Mouse (Mus musculus): ENCODE data around the gene Gm21188. TPM values are rescaled to one million over a fixed set of nuclear protein-coding genes. Genes with fewer than 3 reads are reported as not detected.
"Not testable (repeated sequence)": the region's sequence is repeated elsewhere in the genome, so short reads cannot be mapped to it uniquely, and the experiment has no call there.

The Gm21188 gene
- total and polyA plus RNA-seq, 2 experiments from 2014 or later: 0.08 TPM; not detected in 1

- WGBS: no CpG with 5 or more reads among the region's 10 CpGs
- H3K9ac ChIP-seq (replicated peaks; ENCODE audit: low read depth, low read length); H3K27me3 ChIP-seq (ENCODE audit: control insufficient read depth, insufficient read depth, low read length); H3K4me1 ChIP-seq (ENCODE audit: control insufficient read depth, insufficient read depth); H3K27ac ChIP-seq (ENCODE audit: low read depth); ATAC-seq (ENCODE audit: insufficient read depth, low read depth); H3K4me3 ChIP-seq (ENCODE audit: low read depth, low read length); H3K9me3 ChIP-seq (replicated peaks; ENCODE audit: control insufficient read depth, low read length); H3K4me2 ChIP-seq (ENCODE audit: low read depth, low read length); H3K36me3 ChIP-seq (replicated peaks; ENCODE audit: control insufficient read depth, insufficient read depth, low read length); DNase-seq (ENCODE audit: low spot score): not testable (repeated sequence)
Observed at GRCm38 (mm10) chr13:119991917-119992496, 60.0 kb downstream of the Gm21188 start.

DNA sequence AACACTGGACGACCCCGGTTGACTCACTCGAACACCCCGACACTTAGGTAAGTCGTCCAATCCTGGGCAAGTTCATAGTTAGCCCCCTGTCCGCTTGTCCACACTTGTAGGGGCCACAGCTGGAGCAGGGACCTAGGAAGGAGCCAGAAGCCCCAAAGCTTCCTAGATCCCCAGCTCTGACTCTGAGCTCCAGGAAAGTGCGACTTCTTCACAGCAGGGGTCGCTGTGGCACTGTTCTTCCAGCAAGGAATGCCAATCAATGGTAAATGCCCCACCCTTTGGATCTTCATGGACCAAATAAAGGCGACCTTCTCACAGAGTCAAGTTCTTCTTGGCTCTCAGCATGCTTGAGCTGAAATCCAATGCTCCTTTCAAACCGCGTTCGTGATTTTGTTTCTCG is 60.7 kb downstream of the Gm21188 start:
- H3K9me3 ChIP-seq (replicated peaks; ENCODE audit: control insufficient read depth, low read length); H3K4me3 ChIP-seq (ENCODE audit: low read depth, low read length); H3K4me1 ChIP-seq (ENCODE audit: control insufficient read depth, insufficient read depth); DNase-seq (ENCODE audit: low spot score); H3K4me2 ChIP-seq (ENCODE audit: low read depth, low read length); H3K27me3 ChIP-seq (ENCODE audit: control insufficient read depth, insufficient read depth, low read length); H3K27ac ChIP-seq (ENCODE audit: low read depth); H3K9ac ChIP-seq (replicated peaks; ENCODE audit: low read depth, low read length); H3K36me3 ChIP-seq (replicated peaks; ENCODE audit: control insufficient read depth, insufficient read depth, low read length); ATAC-seq (ENCODE audit: insufficient read depth, low read depth): not testable (repeated sequence)
- WGBS: no CpG with 5 or more reads among the region's 13 CpGs

Other genes starting within 250 kb of the Gm21188 start
- gene AF067063, start 222.0 kb downstream of the Gm21188 start, total RNA-seq (2014; rRNA removed; ENCODE audit: low replicate concordance): not detected in 2 replicates
- not detected in 2 replicates for gene AF067063, start 222.0 kb downstream of the Gm21188 start, polyA plus RNA-seq (2015; fragmentation: Nextera tagmentation; extraction: Ambion mirVana)
- gene D13Ertd608e, start 216.2 kb downstream of the Gm21188 start, total RNA-seq (2014; rRNA removed; ENCODE audit: low replicate concordance): not detected in 2 replicates
- not detected in 2 replicates for gene D13Ertd608e, start 216.2 kb downstream of the Gm21188 start, polyA plus RNA-seq (2015; fragmentation: Nextera tagmentation; extraction: Ambion mirVana)
- not detected in 2 replicates for gene Tcstv1, start 157.4 kb downstream of the Gm21188 start, total RNA-seq (2014; rRNA removed; ENCODE audit: low replicate concordance)
- not detected in 2 replicates for gene Tcstv1, start 157.4 kb downstream of the Gm21188 start, polyA plus RNA-seq (2015; fragmentation: Nextera tagmentation; extraction: Ambion mirVana)
- gene Gm21761, start 122.9 kb downstream of the Gm21188 start, total RNA-seq (2014; rRNA removed; ENCODE audit: low replicate concordance): not detected in 2 replicates
- not detected in 2 replicates for gene Gm21761, start 122.9 kb downstream of the Gm21188 start, polyA plus RNA-seq (2015; fragmentation: Nextera tagmentation; extraction: Ambion mirVana)
- not detected in 2 replicates for gene B020031M17Rik, start 101.4 kb downstream of the Gm21188 start, total RNA-seq (2014; rRNA removed; ENCODE audit: low replicate concordance)
- not detected in 2 replicates for gene B020031M17Rik, start 101.4 kb downstream of the Gm21188 start, polyA plus RNA-seq (2015; fragmentation: Nextera tagmentation; extraction: Ambion mirVana)
- gene Gm36079, start 25.2 kb downstream of the Gm21188 start, total RNA-seq (2014; rRNA removed; ENCODE audit: low replicate concordance): not detected in 2 replicates
- gene Gm36079, start 25.2 kb downstream of the Gm21188 start, polyA plus RNA-seq (2015; fragmentation: Nextera tagmentation; extraction: Ambion mirVana): not detected in 2 replicates
- gene Gm20767, start 88.1 kb upstream of the Gm21188 start, total RNA-seq (2014; rRNA removed; ENCODE audit: low replicate concordance): not detected in 2 replicates
- gene Gm20767, start 88.1 kb upstream of the Gm21188 start, polyA plus RNA-seq (2015; fragmentation: Nextera tagmentation; extraction: Ambion mirVana): not detected in 2 replicates
- gene Gm21818, start 120.2 kb upstream of the Gm21188 start, total RNA-seq (2014; rRNA removed; ENCODE audit: low replicate concordance): not detected in 2 replicates
- not detected in 2 replicates for gene Gm21818, start 120.2 kb upstream of the Gm21188 start, polyA plus RNA-seq (2015; fragmentation: Nextera tagmentation; extraction: Ambion mirVana)
- gene Gm21762, start 163.8 kb upstream of the Gm21188 start, total RNA-seq (2014; rRNA removed; ENCODE audit: low replicate concordance): not detected in 2 replicates
- gene Gm21762, start 163.8 kb upstream of the Gm21188 start, polyA plus RNA-seq (2015; fragmentation: Nextera tagmentation; extraction: Ambion mirVana): not detected in 2 replicates
- not detected in 2 replicates for gene Gm21731, start 186.9 kb upstream of the Gm21188 start, total RNA-seq (2014; rRNA removed; ENCODE audit: low replicate concordance)
- not detected in 2 replicates for gene Gm21731, start 186.9 kb upstream of the Gm21188 start, polyA plus RNA-seq (2015; fragmentation: Nextera tagmentation; extraction: Ambion mirVana)
- not detected in 2 replicates for gene AF067061, start 210.9 kb upstream of the Gm21188 start, total RNA-seq (2014; rRNA removed; ENCODE audit: low replicate concordance)
- gene AF067061, start 210.9 kb upstream of the Gm21188 start, polyA plus RNA-seq (2015; fragmentation: Nextera tagmentation; extraction: Ambion mirVana): not detected in 2 replicates
- gene BC147527, start 248.2 kb upstream of the Gm21188 start, total RNA-seq (2014; rRNA removed; ENCODE audit: low replicate concordance): not detected in 2 replicates
- 0.36 TPM in 1 of 2 replicates, not detected in the other for gene BC147527, start 248.2 kb upstream of the Gm21188 start, polyA plus RNA-seq (2015; fragmentation: Nextera tagmentation; extraction: Ambion mirVana)

All from heart, postnatal 0 days (tissue).